Mouse (Mus musculus) left cerebral cortex, adult 9 months (tissue): ENCODE measurements around the gene Rnf123.

Experiments
- DNase-seq, 2 experiments: peaks; one replicate each; pipeline ENCODE4 v3.0.0; 2022; ENCODE audit warnings: low spot score in 2 of 2

The Rnf123 gene

DNA sequence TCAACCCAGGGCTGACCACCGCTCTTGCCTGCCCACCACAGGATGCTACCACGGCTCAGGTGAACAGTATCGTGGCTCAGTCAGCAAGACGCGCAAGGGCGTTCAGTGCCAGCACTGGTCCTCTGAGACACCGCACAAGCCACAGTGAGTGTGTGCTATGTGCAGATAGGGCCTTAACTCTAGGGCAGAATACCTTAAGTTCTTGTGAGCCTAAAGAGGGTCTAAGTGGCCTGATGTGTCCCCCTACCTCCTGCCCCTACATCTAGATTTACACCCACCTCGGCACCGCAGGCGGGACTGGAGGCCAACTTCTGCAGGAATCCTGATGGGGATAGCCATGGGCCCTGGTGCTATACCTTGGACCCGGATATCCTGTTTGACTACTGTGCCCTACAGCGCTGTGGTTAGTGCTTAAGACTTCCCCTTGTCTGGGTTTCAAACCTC, at the start of gene Rnf123:
Gene Rnf123 (minus strand): TSS at position 359 of the 444 bp plus-strand sequence.
- no peak for DNase-seq

DNA sequence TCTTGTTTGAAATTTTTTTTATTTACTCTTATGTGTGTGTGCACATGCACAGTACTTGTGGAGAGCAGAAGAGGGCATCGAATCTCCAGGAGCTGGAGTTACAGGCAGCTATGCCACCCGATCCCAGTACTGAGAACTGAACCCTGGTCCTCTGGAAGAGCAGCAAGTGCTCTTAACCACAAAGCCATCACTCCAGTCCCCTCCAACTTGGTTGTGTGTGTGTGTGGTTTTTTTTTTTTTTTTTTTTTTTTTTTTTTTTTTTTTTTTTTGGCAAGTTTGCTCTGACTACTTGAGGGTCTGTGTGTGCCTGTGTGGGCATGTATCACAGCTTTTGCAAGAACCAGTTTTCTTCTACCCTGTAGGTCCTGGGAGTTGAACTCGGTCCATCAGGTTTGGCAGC, 49.2 kb upstream of the Rnf123 start:
- no peak for DNase-seq

DNA sequence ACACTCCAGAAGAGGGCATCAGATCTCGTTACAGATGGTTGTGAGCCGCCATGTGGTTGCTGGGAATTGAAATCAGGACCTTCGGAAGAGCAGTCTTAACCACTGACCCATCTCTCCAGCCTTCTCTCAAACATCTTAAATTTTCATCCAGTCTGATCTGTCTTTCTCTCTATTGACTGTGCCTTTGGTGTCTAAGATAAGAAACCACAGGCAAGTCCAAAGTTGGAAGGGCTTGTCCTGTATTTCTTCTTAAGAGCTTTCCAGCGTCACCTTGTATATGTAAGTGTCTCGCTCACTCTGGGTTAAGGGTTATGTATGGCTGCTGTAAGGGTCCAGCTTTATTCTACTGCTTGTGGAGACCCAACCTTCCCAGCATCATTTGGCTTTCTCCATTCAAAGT, 48.4 kb upstream of the Rnf123 start:
- DNase-seq = no peak

DNA sequence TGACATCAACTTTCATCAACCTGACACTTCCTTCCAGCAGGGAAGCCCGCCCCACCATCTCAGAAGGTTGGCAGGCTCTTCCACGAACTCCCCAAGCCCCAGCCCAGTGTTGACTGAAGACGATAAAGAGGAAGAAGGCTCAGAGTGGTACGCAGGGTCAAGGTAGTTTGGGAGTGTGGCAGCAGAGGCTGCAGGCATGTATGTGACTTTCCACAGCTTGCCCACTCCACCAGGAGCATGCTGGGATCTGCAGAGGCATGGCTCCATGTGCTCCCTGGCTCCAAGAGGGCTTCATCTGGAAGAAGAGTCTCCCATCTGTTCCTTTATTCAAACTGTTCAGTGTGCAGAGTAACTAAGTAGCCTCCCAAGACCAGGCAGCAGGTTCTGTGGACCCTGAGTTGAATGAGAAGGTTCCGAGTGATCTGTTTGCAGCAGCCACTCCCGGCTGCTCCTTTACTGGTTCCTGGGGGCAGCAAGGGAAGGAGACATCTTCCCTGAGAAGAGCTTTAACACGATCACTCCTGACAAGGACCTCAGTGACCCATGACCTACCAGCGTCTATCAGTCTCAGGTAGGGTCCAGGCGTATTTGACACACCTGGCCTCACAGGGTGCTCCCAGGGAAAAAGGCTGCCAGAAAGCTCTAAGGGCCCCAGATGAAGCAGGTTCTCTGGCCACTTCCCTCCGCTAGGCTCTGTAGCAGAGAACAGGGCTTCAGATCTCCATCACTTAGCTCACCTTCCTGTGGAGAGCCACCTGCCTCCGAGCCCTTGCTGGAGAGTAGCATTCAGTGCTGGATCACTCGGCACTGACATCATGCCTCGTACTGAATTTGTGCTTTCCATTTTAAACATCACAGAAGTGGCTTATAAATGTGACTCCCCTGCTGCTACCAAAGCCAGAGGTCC, 46.1 kb upstream of the Rnf123 start:
- DNase-seq = no peak

DNA sequence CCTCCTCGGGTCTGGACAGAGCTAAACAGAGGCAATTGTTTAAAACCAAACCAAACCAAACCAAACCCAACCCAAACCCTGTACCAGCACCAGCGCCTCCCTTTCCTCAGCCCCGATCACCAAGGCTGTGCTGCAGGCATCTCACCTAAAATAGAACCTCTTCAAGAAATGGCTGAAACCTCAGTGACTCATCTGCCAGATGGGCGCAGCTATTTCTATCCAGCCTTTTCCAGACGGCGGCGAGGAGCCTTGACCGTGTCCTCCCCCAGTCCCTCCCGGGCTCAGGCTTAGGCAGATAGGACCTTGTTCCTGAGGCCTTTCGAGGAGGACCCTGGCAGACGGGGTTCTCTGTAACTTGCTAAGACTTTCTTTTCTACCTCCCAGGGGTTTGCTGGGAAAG, 45.1 kb upstream of the Rnf123 start:
- peak; percentile 70 to 86 for DNase-seq

DNA sequence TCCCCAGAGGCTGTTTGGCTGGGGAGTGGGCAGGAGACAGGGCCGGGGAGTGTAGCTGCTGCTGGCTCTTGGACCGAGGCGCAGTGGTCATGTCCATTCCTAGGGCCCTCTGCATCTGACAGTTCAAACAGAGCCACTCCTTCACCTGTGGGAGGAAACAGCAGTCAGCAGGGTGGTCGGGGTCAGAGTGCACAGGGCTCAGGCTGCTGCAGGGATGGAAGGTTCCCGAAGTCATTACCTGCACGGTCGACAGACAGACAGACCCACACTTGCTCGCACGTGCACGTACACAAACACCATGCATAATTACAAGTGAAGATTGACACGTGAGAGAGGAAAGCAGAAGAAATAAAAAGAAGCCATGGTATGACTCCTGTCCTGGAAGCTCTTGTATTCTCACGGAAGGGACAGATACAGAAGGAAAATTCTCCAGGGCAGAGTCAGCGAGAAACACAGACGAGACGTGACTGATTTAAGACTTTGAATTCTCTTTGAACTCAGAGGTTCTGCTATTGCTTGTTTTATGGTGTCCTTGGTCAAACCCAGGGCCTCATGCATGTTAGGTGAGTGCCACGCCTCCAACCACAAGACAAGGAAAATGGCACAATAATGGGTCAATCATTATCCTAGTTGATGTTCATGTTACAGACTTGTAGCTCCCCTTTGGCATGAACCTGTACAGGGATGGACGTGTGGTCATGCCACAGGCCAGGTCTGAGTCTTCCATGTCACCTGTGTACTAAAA, 43.5 kb upstream of the Rnf123 start:
- DNase-seq = no peak

DNA sequence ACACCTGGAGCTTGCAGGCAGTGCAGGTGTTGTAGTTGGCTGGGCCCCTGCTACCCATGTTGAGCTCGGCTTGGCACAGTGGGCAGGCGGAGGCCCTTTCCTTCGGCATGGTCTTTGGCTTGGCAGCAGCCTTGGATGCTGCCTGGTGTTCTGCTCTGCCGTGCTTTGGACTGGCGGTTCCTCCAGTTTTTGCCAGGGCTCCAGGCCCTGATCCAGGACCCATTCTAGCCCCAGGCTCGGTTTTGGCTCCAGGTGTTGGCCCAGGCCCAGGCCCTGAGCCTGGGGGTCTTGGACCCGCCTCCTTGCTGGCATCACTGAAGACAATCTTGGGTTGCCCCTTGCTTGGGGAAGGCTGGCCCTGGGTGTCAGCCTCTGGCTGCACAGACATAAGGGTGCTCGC, 42.6 kb upstream of the Rnf123 start:
- no peak for DNase-seq

DNA sequence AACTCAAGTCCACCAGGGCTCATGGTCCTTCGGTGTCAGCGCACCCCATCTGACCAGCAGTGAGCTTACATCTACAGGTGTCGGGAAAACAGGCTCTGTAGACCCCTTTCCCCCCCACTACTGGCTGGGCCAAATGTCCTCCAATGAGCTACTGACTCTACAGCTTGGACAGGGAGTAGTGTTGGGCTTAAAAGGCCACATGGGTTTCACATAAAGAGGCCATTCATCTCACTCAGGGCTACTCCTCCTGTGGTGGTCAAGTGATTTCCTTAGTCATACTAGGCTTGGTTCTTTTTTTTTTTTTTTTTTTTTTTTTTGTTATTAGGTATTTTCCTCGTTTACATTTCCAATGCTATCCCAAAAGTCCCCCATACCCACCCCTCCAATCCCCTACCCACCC, 40.8 kb upstream of the Rnf123 start:
- DNase-seq = no peak

DNA sequence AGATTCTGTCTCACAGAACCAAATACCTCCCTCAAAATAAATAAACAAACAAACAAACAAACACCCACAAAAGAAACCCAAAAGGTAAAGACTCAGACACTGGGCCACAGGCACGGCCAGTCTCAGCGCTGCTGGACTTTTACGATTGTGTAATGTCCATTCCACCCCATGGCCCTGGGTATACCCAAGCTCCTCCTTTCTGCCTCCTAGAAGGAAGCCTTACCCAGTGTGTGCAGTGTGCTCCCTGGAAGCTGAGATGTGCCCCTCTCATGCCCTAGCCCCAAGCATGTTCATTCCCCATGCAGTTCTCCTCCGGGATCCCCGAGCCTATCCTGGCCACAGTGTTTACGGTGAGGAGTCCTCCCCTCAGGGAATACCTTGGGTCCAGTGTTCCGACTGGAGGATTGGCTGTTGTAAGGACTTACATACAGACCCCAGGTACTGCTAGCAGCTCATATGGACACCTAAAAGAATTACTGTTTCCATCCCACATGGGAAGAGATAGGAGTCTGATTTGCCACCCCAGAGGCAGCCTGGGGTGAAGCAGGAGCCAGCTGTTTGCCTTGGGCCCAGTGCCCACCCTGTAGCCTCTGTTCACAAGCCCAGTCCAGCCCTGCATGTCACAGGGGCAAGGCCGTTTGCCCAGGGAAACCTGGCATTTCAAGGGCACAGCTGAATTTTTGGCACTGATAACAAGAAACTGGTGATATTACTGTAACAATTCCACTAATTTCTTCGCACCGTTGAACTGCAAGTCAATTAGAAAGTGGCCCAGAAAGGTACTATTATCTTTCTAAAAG, 38.2 kb upstream of the Rnf123 start:
- no peak for DNase-seq

DNA sequence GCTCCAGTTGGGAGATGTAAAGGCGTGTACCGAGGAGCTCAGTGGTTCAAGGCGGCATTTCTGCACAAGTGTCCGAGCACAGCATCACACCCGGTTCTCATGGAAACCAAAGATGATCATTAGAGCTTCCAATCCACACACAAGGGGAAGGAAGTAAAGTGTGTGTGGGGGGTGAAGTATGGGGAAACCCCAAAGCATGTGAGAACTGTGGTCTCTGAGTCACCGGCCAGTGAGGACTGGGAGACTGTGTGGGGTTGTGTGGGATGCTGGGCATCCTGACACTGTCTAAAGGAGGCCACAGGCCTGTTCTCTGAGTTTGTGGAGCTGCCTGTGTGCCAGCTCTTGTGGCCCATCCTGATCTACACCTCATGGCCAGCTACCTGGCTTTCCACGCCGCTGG, 37.5 kb upstream of the Rnf123 start:
- DNase-seq = no peak

DNA sequence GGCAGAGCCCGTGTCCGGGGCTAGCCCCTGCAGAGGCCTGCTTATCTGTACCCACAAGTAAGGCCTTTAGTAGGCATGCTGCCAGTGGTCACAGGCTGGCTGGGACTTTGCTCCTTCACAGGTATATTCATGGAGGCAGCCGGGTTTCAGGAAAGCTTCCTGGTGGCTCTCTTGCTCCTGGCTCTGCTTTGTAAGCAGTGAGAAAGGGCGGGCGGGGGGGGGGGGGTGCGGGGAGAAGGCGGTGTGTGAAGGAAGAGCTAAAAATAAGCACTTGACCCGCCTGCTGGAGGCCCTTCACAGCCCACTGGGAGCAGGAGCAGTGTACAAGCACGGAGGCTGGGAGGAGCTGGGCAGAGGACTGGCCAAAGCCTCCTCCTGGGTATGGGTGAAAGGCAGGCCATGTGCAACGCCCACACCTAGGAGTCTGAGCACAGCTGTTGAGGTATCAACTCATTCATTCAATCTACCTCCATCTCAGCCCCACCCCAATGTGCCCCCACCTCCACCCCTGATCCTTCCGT, 36.8 kb upstream of the Rnf123 start:
- no peak for DNase-seq

DNA sequence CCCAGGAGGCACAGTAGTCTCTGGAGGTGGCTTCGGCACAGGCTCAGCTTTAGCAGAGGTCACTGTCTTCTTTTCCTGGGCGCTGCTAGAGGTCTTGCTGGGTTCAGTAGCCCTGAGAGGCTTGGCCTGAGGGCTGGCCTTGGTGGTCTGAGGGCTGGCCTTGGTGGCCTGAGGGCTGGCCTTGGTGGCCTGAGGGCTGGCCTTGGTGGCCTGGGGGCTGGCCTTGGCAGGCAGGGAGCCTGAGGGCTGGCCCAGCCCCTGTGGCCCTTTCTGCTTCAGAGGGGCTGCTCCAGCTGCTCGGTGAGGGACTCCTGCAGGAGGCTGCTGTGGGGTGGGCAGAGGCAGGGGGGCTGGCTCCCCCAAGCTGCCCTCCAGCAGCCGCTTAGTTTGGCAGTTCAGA, 34.0 kb upstream of the Rnf123 start:
- DNase-seq = no peak

DNA sequence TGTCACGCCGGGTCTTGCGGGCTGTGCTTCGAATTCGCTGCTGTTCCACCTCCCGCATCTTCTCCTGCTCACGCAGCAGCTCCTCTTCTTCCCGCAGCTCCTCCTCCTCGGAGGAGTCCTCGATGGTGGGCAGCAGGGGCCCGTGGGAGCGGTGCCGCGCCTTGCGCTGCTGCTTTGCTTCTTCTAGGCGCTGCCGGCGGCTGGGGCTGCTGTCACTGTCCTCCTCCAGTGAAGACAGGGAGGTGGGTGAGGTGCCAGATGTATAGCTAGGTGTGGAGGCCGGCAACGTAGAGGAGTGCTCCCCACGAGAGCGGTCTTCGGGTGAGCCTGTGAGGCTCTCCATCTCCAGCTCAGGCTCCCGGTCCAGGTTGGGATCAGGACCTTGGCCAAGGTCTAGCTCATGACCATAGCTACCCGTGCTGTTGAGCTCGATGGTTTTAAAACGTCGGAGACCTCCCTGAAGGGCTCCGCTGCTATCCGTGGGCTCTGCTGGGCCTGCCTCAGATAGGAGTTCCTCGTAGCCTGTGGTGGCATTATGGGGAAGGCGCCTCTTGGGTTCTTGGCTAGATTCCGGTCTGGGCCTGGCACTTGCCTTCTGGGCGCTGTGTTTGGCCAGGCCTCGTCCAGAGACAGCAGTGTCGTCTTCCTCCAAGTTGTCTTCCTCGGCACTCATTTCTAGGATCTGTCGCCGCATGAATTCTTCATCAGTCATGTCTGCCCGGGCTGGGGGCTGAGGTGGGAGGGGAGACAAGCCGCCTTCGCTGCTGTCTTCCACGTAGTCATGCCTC, 32.3 kb upstream of the Rnf123 start:
- peak in 1 of 2 experiments; percentile 68 for DNase-seq

DNA sequence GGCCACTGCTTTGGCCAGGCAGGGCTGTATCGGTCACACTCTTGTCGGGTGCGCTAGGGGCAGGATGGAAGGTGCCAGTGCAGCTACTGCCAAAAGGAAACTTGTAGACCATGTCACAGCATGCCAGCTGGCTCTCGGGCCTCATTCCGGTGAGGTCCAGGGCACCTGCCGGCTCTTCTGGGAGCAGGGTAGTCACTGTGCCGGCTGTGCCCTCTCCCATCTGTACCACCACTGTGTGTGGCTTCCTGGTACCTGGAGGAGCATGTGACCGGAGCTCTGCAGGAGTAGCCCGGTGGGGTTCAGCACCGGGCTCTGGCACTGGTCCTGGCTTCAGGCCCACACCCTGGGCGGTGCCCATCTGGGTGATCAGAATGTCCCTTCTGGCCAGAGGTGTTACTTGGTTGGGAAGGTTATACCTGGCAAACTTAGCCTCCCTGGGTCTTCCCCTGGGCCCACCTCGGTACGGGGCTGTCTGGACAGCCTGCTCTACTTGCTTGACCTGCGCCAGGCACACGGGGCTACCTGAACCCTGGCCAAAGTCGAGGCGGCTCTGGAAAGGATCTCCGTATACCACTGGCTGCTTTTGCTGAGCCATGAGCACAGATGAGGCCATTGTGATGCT, 29.7 kb upstream of the Rnf123 start:
- no peak for DNase-seq

DNA sequence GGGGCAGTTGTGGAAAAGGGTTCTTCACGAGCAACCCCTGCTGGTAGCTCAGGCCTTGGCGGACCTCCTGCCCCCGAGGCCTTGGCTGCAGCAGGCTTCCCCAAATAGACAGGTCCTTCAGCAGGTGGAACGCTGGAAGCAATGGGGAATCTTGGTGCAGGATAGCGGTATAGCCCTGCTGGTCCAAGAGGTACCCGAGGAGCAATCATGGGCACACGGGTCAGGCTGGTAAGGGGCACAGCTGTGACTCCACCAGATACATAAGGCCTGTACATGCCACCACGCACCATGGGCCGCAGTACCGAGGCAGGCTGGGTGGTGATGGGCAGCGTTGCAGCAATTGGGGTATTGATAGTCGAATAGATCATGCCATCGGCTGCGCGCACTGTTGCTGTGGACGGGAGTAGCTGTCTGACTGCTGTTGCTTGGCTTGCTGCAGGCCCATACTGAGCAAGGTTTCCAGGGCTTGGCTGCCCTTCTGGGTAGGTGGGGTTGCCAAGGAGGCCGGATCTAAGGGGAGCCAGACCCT, 28.5 kb upstream of the Rnf123 start:
- DNase-seq = no peak

DNA sequence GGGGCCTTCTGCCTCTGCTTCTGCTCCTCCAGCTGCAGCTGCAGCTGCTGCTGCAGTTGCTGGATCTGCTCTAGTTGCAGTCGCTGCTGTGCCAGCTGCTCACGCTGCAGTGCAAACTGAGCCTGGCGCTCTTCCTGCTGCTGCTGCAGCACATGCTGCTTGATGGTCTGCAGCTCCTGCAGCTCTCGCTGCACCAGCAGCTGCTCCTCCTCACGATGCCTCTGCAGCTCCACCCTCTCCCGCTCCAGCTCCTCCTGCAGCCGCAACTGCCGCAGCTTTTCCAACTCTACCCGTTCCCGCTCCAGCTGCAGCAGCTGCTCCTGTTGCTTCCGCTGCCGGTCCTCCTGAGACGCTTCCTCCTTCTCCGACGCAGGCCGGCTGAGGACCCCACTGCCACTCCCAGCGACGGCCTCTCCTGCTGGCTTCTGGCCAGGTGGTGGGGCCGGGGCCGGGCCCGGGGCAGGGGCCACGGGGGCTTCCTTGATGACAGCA, 28.0 kb upstream of the Rnf123 start:
- DNase-seq = no peak

DNA sequence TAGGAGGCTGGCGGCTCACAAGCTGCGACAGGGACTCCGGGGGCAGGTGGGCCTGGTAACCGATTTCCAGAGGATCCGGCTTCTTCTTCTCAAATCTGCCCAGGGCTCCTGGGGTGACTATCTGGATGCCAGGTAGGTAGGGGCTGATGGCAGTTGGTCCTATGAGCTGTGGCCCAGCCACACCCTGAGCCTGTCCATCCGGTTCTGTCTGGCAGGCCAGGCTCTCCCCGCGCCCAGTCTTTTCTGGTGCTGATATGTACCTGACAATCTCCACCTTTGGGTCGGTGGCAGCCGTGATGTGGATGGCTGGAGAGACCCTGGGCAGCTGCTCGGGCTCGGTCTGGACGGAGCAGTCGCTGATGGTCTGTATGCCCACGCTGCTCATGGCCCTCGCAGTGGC, 27.0 kb upstream of the Rnf123 start:
- no peak for DNase-seq

DNA sequence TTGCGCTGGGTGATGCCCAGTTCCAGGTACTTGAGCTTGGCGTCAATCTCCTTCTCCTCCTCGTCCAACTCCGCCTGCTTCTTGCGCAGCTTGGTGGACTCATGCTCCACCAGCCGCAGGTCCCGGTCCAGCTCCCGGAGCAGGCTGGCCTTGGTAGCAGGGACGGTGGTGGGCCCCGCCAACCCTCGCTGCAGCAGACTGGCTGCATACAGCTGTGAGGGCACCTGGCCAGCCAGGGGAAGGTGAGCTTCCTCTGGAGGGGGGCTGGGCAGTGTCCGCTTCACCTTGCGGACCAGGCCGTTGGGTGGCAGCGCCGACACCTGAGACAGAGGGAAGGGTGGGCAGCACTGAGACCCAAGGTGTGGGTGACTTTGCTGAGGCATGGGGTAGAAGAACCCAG, 24.7 kb upstream of the Rnf123 start:
- no peak for DNase-seq

DNA sequence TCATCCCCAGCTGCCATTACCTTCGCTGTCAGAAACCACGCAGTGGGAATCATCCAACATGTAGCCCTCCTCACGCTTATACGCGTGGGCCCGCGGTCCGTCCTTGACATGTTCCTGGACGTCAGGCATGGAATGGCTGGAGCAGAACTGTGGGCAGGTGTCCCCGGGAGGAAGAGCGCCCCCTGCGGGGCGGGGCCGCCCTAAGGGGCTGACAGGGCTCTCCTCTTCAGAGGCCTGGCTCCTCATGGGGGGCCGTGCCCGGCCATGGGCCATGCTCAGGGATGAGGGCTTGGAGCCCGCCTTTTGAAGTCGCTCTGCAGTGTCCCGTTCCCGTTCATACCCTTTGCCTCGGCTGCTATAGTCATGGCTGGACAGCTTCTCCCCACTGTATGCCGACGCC, 22.9 kb upstream of the Rnf123 start:
- no peak for DNase-seq

DNA sequence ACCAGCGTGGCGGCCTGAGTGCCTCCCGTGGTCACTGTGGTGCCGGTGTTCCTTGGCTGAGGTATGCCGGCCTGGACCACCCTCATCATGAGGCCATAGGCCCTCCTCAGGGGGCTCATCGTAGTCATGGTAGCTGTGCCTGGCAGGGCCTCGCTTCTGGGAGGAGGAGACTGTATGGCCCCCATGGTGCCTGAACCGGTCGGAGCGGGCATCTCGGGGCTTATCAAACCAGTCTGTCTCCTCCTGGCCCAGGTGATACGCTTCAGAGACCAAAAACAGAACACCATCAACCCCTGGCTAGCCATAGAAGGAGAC, 22.4 kb upstream of the Rnf123 start:
- DNase-seq = no peak
